Mouse (Mus musculus): ENCODE results near the gene Cbx8. TPM values are rescaled to one million over a fixed set of nuclear protein-coding genes. Genes with fewer than 3 reads are reported as not detected.

Cbx8 gene
- total and polyA plus RNA-seq, 3 experiments = not detected

- Histone ChIP-seq H3K9me3 (replicated peaks) (peaks cover 96% of the 10 kb centered on the region), H3K4me1 (ENCODE audit: insufficient read depth, low read depth, low read length) (no peaks in the 10 kb centered on the region), H3K27me3 (ENCODE audit: insufficient read depth, low read length) (no peaks in the 10 kb centered on the region), H3K4me3 (ENCODE audit: low read depth, low read length) (no peak within 1 kb of the TSS; the same call in 1 of the 2 replicates), H3K36me3 (replicated peaks) (no peaks in the 10 kb centered on the region)
- ATAC-seq (ENCODE audit: extremely low read depth, insufficient number of reproducible peaks, low FRiP score, poor library complexity, severe bottlenecking) (no peak), DNase-seq (ENCODE audit: low spot score) (no peak)
- TF ChIP-seq GATA1 (IDR thresholded peaks at IDR 0.05; ENCODE audit: borderline replicate concordance, low read length) (no peak), POLR2AphosphoS5 (IDR thresholded peaks at IDR 0.05; ENCODE audit: insufficient replicate concordance, low read depth, low read length) (no peak), TAL1 (conservative IDR thresholded peaks at IDR 0.05; ENCODE audit: low read depth, low read length) (no peak), CTCF (IDR thresholded peaks at IDR 0.05; ENCODE audit: low read depth, low read length) (no peak), GATA2 (IDR thresholded peaks at IDR 0.05; ENCODE audit: borderline replicate concordance, low read depth, low read length) (no peak)
Measured at GRCm38 (mm10) chr11:119086144-119086971, 45.6 kb upstream of the Cbx8 start, which contains the start of gene Cbx4. Cbx4 (minus strand) TSS chr11:119086221.

DNA sequence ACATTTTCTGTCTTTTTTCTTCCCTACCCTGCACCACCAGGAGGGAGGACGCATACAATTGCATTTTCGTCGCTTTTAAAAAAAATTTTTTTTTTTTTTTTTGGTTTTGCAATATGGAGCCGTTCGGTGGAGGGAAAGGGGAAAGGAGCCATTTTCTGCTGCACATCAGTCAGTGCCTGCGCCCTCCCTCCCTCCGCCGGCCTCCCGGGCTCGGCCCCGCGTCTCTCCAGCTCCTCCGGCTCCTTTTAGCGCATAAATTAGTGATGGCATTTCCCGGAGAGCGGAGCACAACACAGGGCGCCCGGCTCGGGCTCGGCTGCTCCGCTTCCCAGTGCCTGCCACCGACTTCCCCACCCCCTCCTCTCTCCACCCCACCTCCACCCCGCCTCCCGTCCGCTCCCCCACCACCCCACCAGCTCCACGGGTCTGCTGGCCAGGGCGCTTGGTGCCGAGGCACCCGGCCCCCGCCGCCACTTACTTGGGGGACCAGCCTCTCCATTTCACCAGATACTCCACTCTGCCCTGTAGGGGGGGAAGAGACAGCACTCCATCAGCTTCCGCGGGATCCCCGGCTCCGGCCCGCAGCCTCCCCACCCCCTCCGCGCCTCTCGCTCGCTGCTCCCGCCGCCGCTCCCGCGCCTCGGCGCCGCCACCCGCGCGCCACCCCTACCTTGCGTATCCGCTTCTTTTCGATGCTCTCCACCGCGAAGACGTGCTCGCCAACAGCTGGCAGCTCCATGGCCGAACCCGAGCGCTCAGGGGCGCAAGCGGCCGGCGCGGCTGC, 44.7 kb upstream of the Cbx8 start:
- TF ChIP-seq GATA2 (IDR thresholded peaks at IDR 0.05; ENCODE audit: borderline replicate concordance, low read depth, low read length) (no peak), GATA1 (IDR thresholded peaks at IDR 0.05; ENCODE audit: borderline replicate concordance, low read length) (no peak), CTCF (IDR thresholded peaks at IDR 0.05; ENCODE audit: low read depth, low read length) (no peak), TAL1 (conservative IDR thresholded peaks at IDR 0.05; ENCODE audit: low read depth, low read length) (no peak), POLR2AphosphoS5 (IDR thresholded peaks at IDR 0.05; ENCODE audit: insufficient replicate concordance, low read depth, low read length) (no peak)
- Histone ChIP-seq H3K4me1 (ENCODE audit: insufficient read depth, low read depth, low read length) (no peaks in the 10 kb centered on the region), H3K4me3 (ENCODE audit: low read depth, low read length) (no peak overlapping the region; the same call in 1 of the 2 replicates), H3K27me3 (ENCODE audit: insufficient read depth, low read length) (no peaks in the 10 kb centered on the region), H3K9me3 (replicated peaks) (peaks cover 97% of the 10 kb centered on the region), H3K36me3 (replicated peaks) (no peaks in the 10 kb centered on the region)
- DNase-seq (ENCODE audit: low spot score) (no peak), ATAC-seq (ENCODE audit: extremely low read depth, insufficient number of reproducible peaks, low FRiP score, poor library complexity, severe bottlenecking) (no peak)

DNA sequence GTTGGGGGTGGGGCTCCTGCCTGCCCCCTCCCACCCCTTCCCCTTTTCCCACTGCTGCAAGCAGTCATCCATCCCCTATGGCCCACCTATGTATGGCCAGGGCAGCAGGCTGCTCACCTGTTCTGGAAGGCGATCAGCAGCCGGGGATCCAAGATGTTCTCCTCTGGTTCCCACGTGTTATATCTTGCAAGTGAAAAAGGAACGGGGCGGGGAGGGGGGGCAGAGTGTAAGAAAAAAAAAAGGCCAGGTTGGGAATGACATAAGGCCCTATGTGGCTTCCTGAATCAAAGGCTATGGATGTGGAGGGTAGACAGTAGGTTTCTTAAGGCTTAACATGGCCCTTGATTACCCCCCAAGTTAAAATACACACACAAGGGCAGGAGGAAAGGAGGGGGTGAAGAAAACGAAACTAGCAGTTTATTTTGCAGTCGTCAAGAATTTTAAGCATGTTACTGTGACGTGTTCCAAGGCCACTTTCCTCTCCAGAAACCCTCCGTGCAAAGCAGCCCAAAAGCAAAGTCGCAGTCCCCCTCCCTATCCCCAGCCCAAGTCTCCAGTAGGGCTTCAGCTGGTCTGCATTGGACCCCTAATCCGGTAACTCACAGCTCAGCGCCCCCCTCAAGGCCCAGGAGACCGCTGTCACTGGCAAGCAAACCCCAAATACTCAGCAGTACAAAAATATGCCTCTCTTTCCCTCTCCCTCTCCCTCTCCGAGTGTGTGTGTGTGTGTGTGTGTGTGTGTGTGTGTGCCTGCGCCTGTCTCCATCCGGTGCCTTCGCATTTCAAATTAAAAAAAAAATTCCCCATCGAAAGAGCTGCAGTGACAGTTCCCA, 43.9 kb upstream of the Cbx8 start:
- TF ChIP-seq POLR2AphosphoS5 (IDR thresholded peaks at IDR 0.05; ENCODE audit: insufficient replicate concordance, low read depth, low read length) = no peak
- no peak for TF ChIP-seq CTCF (IDR thresholded peaks at IDR 0.05; ENCODE audit: low read depth, low read length)
- TF ChIP-seq GATA1 (IDR thresholded peaks at IDR 0.05; ENCODE audit: borderline replicate concordance, low read length) = no peak
- no peak for TF ChIP-seq TAL1 (conservative IDR thresholded peaks at IDR 0.05; ENCODE audit: low read depth, low read length)
- no peak for TF ChIP-seq GATA2 (IDR thresholded peaks at IDR 0.05; ENCODE audit: borderline replicate concordance, low read depth, low read length)
- Histone ChIP-seq H3K27me3 (ENCODE audit: insufficient read depth, low read length) (no peaks in the 10 kb centered on the region), H3K4me3 (ENCODE audit: low read depth, low read length) (no peak overlapping the region; the same call in 1 of the 2 replicates), H3K4me1 (ENCODE audit: insufficient read depth, low read depth, low read length) (no peaks in the 10 kb centered on the region), H3K36me3 (replicated peaks) (no peaks in the 10 kb centered on the region), H3K9me3 (replicated peaks) (peaks cover 94% of the 10 kb centered on the region)
- ATAC-seq (ENCODE audit: extremely low read depth, insufficient number of reproducible peaks, low FRiP score, poor library complexity, severe bottlenecking) = no peak
- no peak for DNase-seq (ENCODE audit: low spot score)

GRCm38 (mm10) chr11:119083724-119084445, 43.1 kb upstream of the Cbx8 start:
- no peak for ATAC-seq (ENCODE audit: extremely low read depth, insufficient number of reproducible peaks, low FRiP score, poor library complexity, severe bottlenecking)
- no peaks in the 10 kb centered on the region for H3K4me1 ChIP-seq (ENCODE audit: insufficient read depth, low read depth, low read length)
- no peak for TF ChIP-seq CTCF (IDR thresholded peaks at IDR 0.05; ENCODE audit: low read depth, low read length)
- TF ChIP-seq GATA2 (IDR thresholded peaks at IDR 0.05; ENCODE audit: borderline replicate concordance, low read depth, low read length) = no peak
- no peak for TF ChIP-seq TAL1 (conservative IDR thresholded peaks at IDR 0.05; ENCODE audit: low read depth, low read length)
- TF ChIP-seq GATA1 (IDR thresholded peaks at IDR 0.05; ENCODE audit: borderline replicate concordance, low read length) = no peak
- no peak for TF ChIP-seq POLR2AphosphoS5 (IDR thresholded peaks at IDR 0.05; ENCODE audit: insufficient replicate concordance, low read depth, low read length)
- peaks cover 95% of the 10 kb centered on the region for H3K9me3 ChIP-seq (replicated peaks)
- no peaks in the 10 kb centered on the region for H3K36me3 ChIP-seq (replicated peaks)
- DNase-seq (ENCODE audit: low spot score) = no peak
- no peaks in the 10 kb centered on the region for H3K27me3 ChIP-seq (ENCODE audit: insufficient read depth, low read length)
- H3K4me3 ChIP-seq (ENCODE audit: low read depth, low read length) = no peak overlapping the region; the same call in 1 of the 2 replicates

Data from G1E (cell line).